Comparison of ENCODE assay signal across 16 mouse cellular contexts in genomic region chr6:56745950-56746543, GRCm38 (mm10). TPM values are rescaled to one million over a fixed set of nuclear protein-coding genes. Genes with fewer than 3 reads are reported as not detected.
DNase-seq lines count a peak whose midpoint lies in the region; ATAC-seq lines count a peak whose summit lies in the region.
"Had no signal": no experiment of that assay in that cellular context is flagged by ENCODE, and none has a peak within 500 bp of the region (broad histone marks: within the 10 kb centered on the region; RNA-seq: fewer than 3 reads in every experiment).

No protein-coding gene starts in this region.

- DNase-seq in neural tube, embryonic 10.5 days (ENCODE audit: extremely low spot score, low spot score): no peak
- DNase-seq in left cerebral cortex, adult 18-20 months (ENCODE audit: low spot score in 2 of 2): no peak
- DNase-seq in gastrocnemius, adult 18-20 months (ENCODE audit: low spot score): no peak
- no peak for DNase-seq in right cerebral cortex, postnatal 36 days (ENCODE audit: low spot score in 2 of 2)
- DNase-seq: cerebellum, adult 8-10 months; heart, adult 11 months; heart, postnatal 4 days; liver, embryonic 13.5 days; right cerebral cortex, postnatal 25 days had no signal

- peaks cover 34% of the 10 kb centered on the region for H3K36me3 ChIP-seq in hindbrain, embryonic 13.5 days
- peaks cover 26% of the 10 kb centered on the region for H3K36me3 ChIP-seq in hindbrain, embryonic 12.5 days
- peaks cover 10% of the 10 kb centered on the region; the same call in 1 of the 2 replicates for H3K36me3 ChIP-seq in neural tube, embryonic 14.5 days (ENCODE audit: control insufficient read depth, insufficient read depth, low read length)
- peaks cover 4% of the 10 kb centered on the region for H3K36me3 ChIP-seq in hindbrain, embryonic 16.5 days (ENCODE audit: control insufficient read depth, insufficient read depth, low read length)

- 65% methylated on average over 5 of the region's 5 CpGs for WGBS in hindbrain, embryonic 13.5 days
- WGBS in hindbrain, embryonic 12.5 days: 87% methylated on average over 5 of the region's 5 CpGs
- WGBS in neural tube, embryonic 14.5 days: 67% methylated on average over 5 of the region's 5 CpGs
- WGBS in hindbrain, embryonic 16.5 days: 48% methylated on average over 5 of the region's 5 CpGs

- no peak overlapping the region for H3K27ac ChIP-seq in hindbrain, embryonic 13.5 days
- H3K27ac ChIP-seq in hindbrain, embryonic 12.5 days: no peak overlapping the region
- H3K27ac ChIP-seq in neural tube, embryonic 14.5 days (ENCODE audit: low read depth, low read length): no peak overlapping the region
- 0 out of 2 replicates have a peak overlapping the region, but pooled peaks have one; percentile 36 for H3K27ac ChIP-seq in hindbrain, embryonic 16.5 days (ENCODE audit: low read depth, low read length)
- H3K27ac ChIP-seq: embryonic facial prominence, embryonic 13.5 days; liver, embryonic 13.5 days; stomach, postnatal 0 days had no signal

- no peaks in the 10 kb centered on the region for H3K27me3 ChIP-seq in hindbrain, embryonic 13.5 days
- no peaks in the 10 kb centered on the region for H3K27me3 ChIP-seq in hindbrain, embryonic 12.5 days
- H3K27me3 ChIP-seq in neural tube, embryonic 14.5 days (ENCODE audit: control insufficient read depth, insufficient read depth, low read length): no peaks in the 10 kb centered on the region
- no peaks in the 10 kb centered on the region for H3K27me3 ChIP-seq in hindbrain, embryonic 16.5 days (replicated peaks; ENCODE audit: control insufficient read depth, insufficient read depth, low read length)
- H3K27me3 ChIP-seq: embryonic facial prominence, embryonic 13.5 days; liver, embryonic 13.5 days had no signal

- ATAC-seq in hindbrain, embryonic 13.5 days (ENCODE audit: low FRiP score): 0 out of 2 replicates have a peak, but pooled peaks have one; percentile 66
- ATAC-seq in hindbrain, embryonic 12.5 days (ENCODE audit: low FRiP score): no peak
- peak; percentile 51; the same call in 1 of the 2 replicates for ATAC-seq in neural tube, embryonic 14.5 days (ENCODE audit: low read depth)
- peak; percentile 71; the same call in 1 of the 2 replicates for ATAC-seq in hindbrain, embryonic 16.5 days

- H3K4me3 ChIP-seq in hindbrain, embryonic 13.5 days: no peak overlapping the region
- no peak overlapping the region for H3K4me3 ChIP-seq in hindbrain, embryonic 12.5 days
- no peak overlapping the region for H3K4me3 ChIP-seq in neural tube, embryonic 14.5 days (ENCODE audit: low read depth, low read length)
- no peak overlapping the region for H3K4me3 ChIP-seq in hindbrain, embryonic 16.5 days (ENCODE audit: low read length)
- H3K4me3 ChIP-seq: embryonic facial prominence, embryonic 13.5 days; liver, embryonic 13.5 days; myocyte had no signal

- H3K9me3 ChIP-seq in hindbrain, embryonic 13.5 days: no peaks in the 10 kb centered on the region
- H3K9me3 ChIP-seq in hindbrain, embryonic 12.5 days (replicated peaks): no peaks in the 10 kb centered on the region
- no peaks in the 10 kb centered on the region for H3K9me3 ChIP-seq in neural tube, embryonic 14.5 days (ENCODE audit: control insufficient read depth, low read length)
- H3K9me3 ChIP-seq in hindbrain, embryonic 16.5 days (ENCODE audit: control insufficient read depth, low read length): no peaks in the 10 kb centered on the region
- H3K9me3 ChIP-seq: embryonic facial prominence, embryonic 13.5 days; liver, embryonic 13.5 days had no signal

- no peaks in the 10 kb centered on the region for H3K4me1 ChIP-seq in hindbrain, embryonic 13.5 days (replicated peaks)
- no peaks in the 10 kb centered on the region for H3K4me1 ChIP-seq in hindbrain, embryonic 12.5 days
- H3K4me1 ChIP-seq in neural tube, embryonic 14.5 days (ENCODE audit: control insufficient read depth, insufficient read depth, low read length): no peaks in the 10 kb centered on the region
- no peaks in the 10 kb centered on the region for H3K4me1 ChIP-seq in hindbrain, embryonic 16.5 days (ENCODE audit: control insufficient read depth, insufficient read depth, low read depth, low read length)
- H3K4me1 ChIP-seq: embryonic facial prominence, embryonic 13.5 days; liver, embryonic 13.5 days had no signal

- H3K4me2 ChIP-seq in hindbrain, embryonic 13.5 days: no peak overlapping the region
- no peak overlapping the region for H3K4me2 ChIP-seq in hindbrain, embryonic 12.5 days (replicated peaks)
- H3K4me2 ChIP-seq in neural tube, embryonic 14.5 days (ENCODE audit: low read depth, low read length): no peak overlapping the region
- no peak overlapping the region for H3K4me2 ChIP-seq in hindbrain, embryonic 16.5 days (ENCODE audit: low read length)
- H3K4me2 ChIP-seq: embryonic facial prominence, embryonic 13.5 days; liver, embryonic 13.5 days had no signal

- no peak overlapping the region for H3K9ac ChIP-seq in hindbrain, embryonic 13.5 days
- no peak overlapping the region for H3K9ac ChIP-seq in hindbrain, embryonic 12.5 days
- H3K9ac ChIP-seq in neural tube, embryonic 14.5 days (replicated peaks; ENCODE audit: low read depth, low read length): no peak overlapping the region
- no peak overlapping the region for H3K9ac ChIP-seq in hindbrain, embryonic 16.5 days (ENCODE audit: low read depth, low read length)
- H3K9ac ChIP-seq: embryonic facial prominence, embryonic 13.5 days; liver, embryonic 13.5 days had no signal

RNA-seq across cellular contexts. Expression of gene Avl9, which starts 31.3 kb away (rescaled TPM):
- 33.2 and 33.8 TPM in 2 replicates for polyA plus RNA-seq in hindbrain, embryonic 13.5 days (2015; fragmentation: Nextera tagmentation; extraction: Ambion mirVana)
- polyA plus RNA-seq in hindbrain, embryonic 12.5 days (2016; fragmentation: Nextera tagmentation; extraction: Ambion mirVana): 39.0 and 44.8 TPM in 2 replicates
- 50.0 and 54.4 TPM in 2 replicates for polyA plus RNA-seq in neural tube, embryonic 14.5 days (2014; fragmentation: Nextera tagmentation; extraction: Ambion mirVana)
- 19.3 and 24.1 TPM in 2 replicates for polyA plus RNA-seq in hindbrain, embryonic 16.5 days (2015; fragmentation: Nextera tagmentation; extraction: Ambion mirVana)
- total RNA-seq in left cerebral cortex, adult 18-20 months (2021): 10 to 100 TPM; 46.5 to 48.3 TPM
- 1 to 10 TPM; 2.7 to 3.5 TPM for total RNA-seq in gastrocnemius, adult 18-20 months (2021)

RNA-seq across cellular contexts. Expression of gene Lsm5, which starts 41.5 kb away (rescaled TPM):
- 95.4 and 103 TPM in 2 replicates for polyA plus RNA-seq in hindbrain, embryonic 13.5 days (2015; fragmentation: Nextera tagmentation; extraction: Ambion mirVana)
- polyA plus RNA-seq in hindbrain, embryonic 12.5 days (2016; fragmentation: Nextera tagmentation; extraction: Ambion mirVana): 142 and 150 TPM in 2 replicates
- 76.4 and 82.2 TPM in 2 replicates for polyA plus RNA-seq in neural tube, embryonic 14.5 days (2014; fragmentation: Nextera tagmentation; extraction: Ambion mirVana)
- 62.0 and 69.5 TPM in 2 replicates for polyA plus RNA-seq in hindbrain, embryonic 16.5 days (2015; fragmentation: Nextera tagmentation; extraction: Ambion mirVana)
- total RNA-seq in left cerebral cortex, adult 18-20 months (2021): 10 to 100 TPM; 12.5 to 13.8 TPM
- 10 to 100 TPM; 16.1 to 19.0 TPM for total RNA-seq in gastrocnemius, adult 18-20 months (2021)

RNA-seq across cellular contexts. Expression of gene Kbtbd2, which starts 51.6 kb away (rescaled TPM):
- polyA plus RNA-seq in hindbrain, embryonic 13.5 days (2015; fragmentation: Nextera tagmentation; extraction: Ambion mirVana): 28.1 and 33.0 TPM in 2 replicates
- polyA plus RNA-seq in hindbrain, embryonic 12.5 days (2016; fragmentation: Nextera tagmentation; extraction: Ambion mirVana): 38.6 and 43.2 TPM in 2 replicates
- 32.8 and 35.4 TPM in 2 replicates for polyA plus RNA-seq in neural tube, embryonic 14.5 days (2014; fragmentation: Nextera tagmentation; extraction: Ambion mirVana)
- 24.7 and 27.2 TPM in 2 replicates for polyA plus RNA-seq in hindbrain, embryonic 16.5 days (2015; fragmentation: Nextera tagmentation; extraction: Ambion mirVana)
- 10 to 100 TPM; 67.3 to 71.7 TPM for total RNA-seq in left cerebral cortex, adult 18-20 months (2021)
- 10 to 100 TPM; 23.6 to 24.6 TPM for total RNA-seq in gastrocnemius, adult 18-20 months (2021)
